In genomic region chr2:151939651-151940420, GRCm38 (mm10) we compare ENCODE assay signal across 24 mouse cellular contexts. TPM values are rescaled to one million over a fixed set of nuclear protein-coding genes. Genes with fewer than 3 reads are reported as not detected.
DNase-seq lines count a peak whose midpoint lies in the region; ATAC-seq and TF ChIP-seq lines count a peak whose summit lies in the region.
"Had no signal": no experiment of that assay in that cellular context is flagged by ENCODE, and none has a peak within 500 bp of the region (broad histone marks: within the 10 kb centered on the region; RNA-seq: fewer than 3 reads in every experiment).

No protein-coding gene starts in this region.

- H3K4me1 ChIP-seq in lung, adult 2 months (ENCODE audit: control insufficient read depth, insufficient read depth, low read length): peaks cover 3% of the 10 kb centered on the region; the same call in 1 of the 2 replicates
- H3K4me1 ChIP-seq in heart, embryonic 12.5 days (replicated peaks): no peaks in the 10 kb centered on the region

- 69% methylated on average over 5 of the region's 5 CpGs for WGBS in lung, adult 2 months
- 68% methylated on average over 5 of the region's 5 CpGs for WGBS in heart, embryonic 12.5 days

- no peak overlapping the region for H3K9ac ChIP-seq in heart, embryonic 12.5 days
- H3K9ac ChIP-seq: embryonic facial prominence, embryonic 13.5 days; forebrain, embryonic 12.5 days; heart, embryonic 15.5 days; hindbrain, embryonic 13.5 days had no signal

- no peak overlapping the region for H3K27ac ChIP-seq in heart, embryonic 12.5 days (ENCODE audit: poor library complexity, severe bottlenecking)
- H3K27ac ChIP-seq: embryonic facial prominence, embryonic 10.5 days; embryonic facial prominence, embryonic 13.5 days; forebrain, embryonic 12.5 days; gastrocnemius, adult 2 months; heart, embryonic 15.5 days; hindbrain, embryonic 10.5 days; hindbrain, embryonic 13.5 days had no signal

- H3K4me3 ChIP-seq in lung, adult 2 months (replicated peaks; ENCODE audit: extremely low read depth, low read depth, low read length): no peak overlapping the region
- no peak overlapping the region for H3K4me3 ChIP-seq in heart, embryonic 12.5 days
- H3K4me3 ChIP-seq: embryonic facial prominence, embryonic 10.5 days; embryonic facial prominence, embryonic 13.5 days; erythroblast, embryonic 14.5 days; forebrain, embryonic 12.5 days; gastrocnemius, adult 2 months; heart, embryonic 15.5 days; hindbrain, embryonic 10.5 days; hindbrain, embryonic 13.5 days had no signal

- no peaks in the 10 kb centered on the region for H3K9me3 ChIP-seq in heart, embryonic 12.5 days (replicated peaks)
- H3K9me3 ChIP-seq: embryonic facial prominence, embryonic 10.5 days; embryonic facial prominence, embryonic 13.5 days; forebrain, embryonic 12.5 days; heart, embryonic 15.5 days; hindbrain, embryonic 10.5 days; hindbrain, embryonic 13.5 days had no signal

- TF ChIP-seq POLR2A in lung, adult 2 months (IDR thresholded peaks at IDR 0.05; ENCODE audit: borderline replicate concordance, extremely low read depth, low read depth, low read length): no peak

- ATAC-seq in heart, embryonic 12.5 days (ENCODE audit: insufficient number of reproducible peaks, low FRiP score): no peak
- ATAC-seq: CD4-positive, CD25-positive, alpha-beta regulatory T cell, adult 4 months; forebrain, embryonic 16.5 days had no signal

- H3K4me2 ChIP-seq in heart, embryonic 12.5 days: no peak overlapping the region
- H3K4me2 ChIP-seq: embryonic facial prominence, embryonic 13.5 days; forebrain, embryonic 12.5 days; heart, embryonic 11.5 days; heart, embryonic 15.5 days; hindbrain, embryonic 13.5 days had no signal

- no peaks in the 10 kb centered on the region for H3K36me3 ChIP-seq in heart, embryonic 12.5 days
- H3K36me3 ChIP-seq: embryonic facial prominence, embryonic 10.5 days; embryonic facial prominence, embryonic 13.5 days; forebrain, embryonic 12.5 days; heart, embryonic 15.5 days; hindbrain, embryonic 10.5 days; hindbrain, embryonic 13.5 days had no signal

- H3K27me3 ChIP-seq in heart, embryonic 12.5 days (replicated peaks): peaks cover 36% of the 10 kb centered on the region
- H3K27me3 ChIP-seq: hindbrain, embryonic 13.5 days had no signal

- DNase-seq in lung, postnatal 36 days: peak; percentile 33
- DNase-seq in lung, adult 2 months: no peak
- DNase-seq in thymus, postnatal 10 days (ENCODE audit: low spot score in 2 of 2): peak; percentile 52 to 53
- DNase-seq in thymus, postnatal 36 days: peak; percentile 33 to 62
- no peak for DNase-seq in adrenal gland, postnatal 14 days
- DNase-seq: adrenal gland, adult 2 months; adrenal gland, postnatal 25 days; cerebellum, postnatal 10 days; cerebellum, postnatal 36 days; embryo, embryonic 11 days; heart, adult 11 months had no signal

- no peak for TF ChIP-seq CTCF in lung, adult 2 months (IDR thresholded peaks at IDR 0.05; ENCODE audit: insufficient read depth, low read length)

RNA-seq across cellular contexts. Expression of gene Angpt4, which starts 28.8 kb away (rescaled TPM):
- polyA plus RNA-seq in lung, adult 2 months (2012; rRNA removed): 2.2 and 4.1 TPM in 2 replicates
- total RNA-seq in adrenal gland, postnatal 14 days (2021): 0.26 and 0.33 TPM in 2 replicates
- polyA plus RNA-seq in heart, embryonic 12.5 days (2016; fragmentation: Nextera tagmentation; extraction: Ambion mirVana): 0.13 and 0.20 TPM in 2 replicates
- total RNA-seq: adrenal gland, postnatal 25 days; MEL had no signal
- polyA plus RNA-seq: CD4-positive, CD25-positive, alpha-beta regulatory T cell, adult 4 months; erythroblast, embryonic 14.5 days had no signal

RNA-seq across cellular contexts. Expression of gene Fam110a, which starts 40.2 kb away (rescaled TPM):
- 41.1 and 42.1 TPM in 2 replicates for polyA plus RNA-seq in lung, adult 2 months (2012; rRNA removed)
- 8.2 and 8.5 TPM in 2 replicates for total RNA-seq in adrenal gland, postnatal 14 days (2021)
- polyA plus RNA-seq in heart, embryonic 12.5 days (2016; fragmentation: Nextera tagmentation; extraction: Ambion mirVana): 10.3 and 10.9 TPM in 2 replicates

RNA-seq across cellular contexts. Expression of gene Slc52a3, which starts 56.5 kb away (rescaled TPM):
- 34.5 and 40.5 TPM in 2 replicates for polyA plus RNA-seq in lung, adult 2 months (2012; rRNA removed)
- total RNA-seq in adrenal gland, postnatal 14 days (2021): 1.6 and 2.4 TPM in 2 replicates
- 0.34 and 0.45 TPM in 2 replicates for polyA plus RNA-seq in heart, embryonic 12.5 days (2016; fragmentation: Nextera tagmentation; extraction: Ambion mirVana)

Comparison
In these comparisons a context has a peak if more than half of its experiments do, and no peak if none do; other contexts are left out.
1. DNase-seq: peak in lung, postnatal 36 days (single experiment), thymus, postnatal 10 days (2 of 2) and thymus, postnatal 36 days (2 of 2); none in lung, adult 2 months (single experiment) and adrenal gland, postnatal 14 days (single experiment).
2. RNA of gene Slc52a3, which starts 56.5 kb away (polyA plus RNA-seq): 34.5 to 40.5 TPM in lung, adult 2 months; 0.34 to 0.45 TPM in heart, embryonic 12.5 days; every median in the first group is over 10 times any median in the second.